Mouse (Mus musculus) ES-E14 (cell line): Measurements from ENCODE around the gene Lrmda.

ENCODE experiments used
- CHD2 ChIP-seq: IDR thresholded peaks from 2 replicates; pipeline ENCODE4 v1.6.1; 2014; ENCODE audit warnings: mild to moderate bottlenecking, low read depth, low read length, inconsistent platforms
- HCFC1 ChIP-seq: IDR thresholded peaks from 2 replicates; pipeline ENCODE4 v1.6.1; 2012; ENCODE audit warnings: low read length, inconsistent platforms, borderline replicate concordance; ENCODE audit not compliant: insufficient read depth
- MAFK ChIP-seq: IDR thresholded peaks from 2 replicates; pipeline ENCODE4 v1.6.1; 2014; ENCODE audit warnings: mild to moderate bottlenecking, low read depth, low read length, inconsistent platforms; ENCODE audit not compliant: insufficient read depth
- ZC3H11A ChIP-seq: IDR thresholded peaks from 2 replicates; pipeline ENCODE4 v1.6.1; 2012; ENCODE audit warnings: low read depth, mild to moderate bottlenecking, inconsistent platforms, low read length, borderline replicate concordance
- ZNF384 ChIP-seq: IDR thresholded peaks from 2 replicates; pipeline ENCODE4 v1.6.1; 2012; ENCODE audit warnings: low read depth, low read length, inconsistent platforms

- TF ChIP-seq HCFC1: no peak
- no peak for TF ChIP-seq CHD2
- TF ChIP-seq ZNF384: no peak
- TF ChIP-seq MAFK: no peak
- TF ChIP-seq ZC3H11A: no peak
Measured at GRCm38 (mm10) chr14:22817346-22818201, 798.1 kb downstream of the Lrmda start.
